Mouse (Mus musculus): ENCODE results near the gene Il4. TPM values are rescaled to one million over a fixed set of nuclear protein-coding genes. Genes with fewer than 3 reads are reported as not detected.

Gene Il4
- polyA plus RNA-seq, 1 experiment from 2014 or later = 0.97 TPM

DNA sequence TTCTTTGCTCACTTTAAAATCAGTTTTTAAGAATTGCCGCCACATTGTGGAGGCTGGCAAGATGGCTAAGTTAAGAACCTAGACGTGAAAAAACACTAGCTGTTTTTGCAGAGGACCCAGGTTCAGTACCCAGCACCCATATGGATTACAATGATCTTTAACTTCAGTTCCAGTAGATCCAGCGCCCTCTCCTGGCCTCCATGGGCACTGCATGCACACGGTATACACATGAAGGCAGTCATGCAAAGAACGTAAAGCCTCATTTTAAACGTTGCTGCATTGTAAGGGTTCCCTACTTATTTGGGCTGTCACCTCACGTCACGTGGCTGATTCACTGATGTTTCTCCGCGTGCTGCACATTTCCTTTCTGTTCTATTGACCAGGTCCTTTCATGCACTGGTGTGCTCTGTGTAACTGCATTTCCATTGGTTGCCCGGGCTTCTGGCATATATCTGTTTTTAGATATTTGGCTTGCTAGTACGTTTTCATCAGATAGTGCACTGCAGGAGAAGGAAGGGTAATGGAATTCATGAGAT is 24.3 kb upstream of the Il4 start:
- Histone ChIP-seq H3K4me1 (ENCODE audit: insufficient read depth, low read length) (no peaks in the 10 kb centered on the region), H3K4me2 (replicated peaks; ENCODE audit: low read depth, low read length) (no peak overlapping the region), H3K4me3 (ENCODE audit: low read length) (no peak overlapping the region), H3K9ac (replicated peaks; ENCODE audit: low read length) (no peak overlapping the region), H3K27me3 (ENCODE audit: insufficient read depth, low read length) (no peaks in the 10 kb centered on the region), H3K36me3 (ENCODE audit: insufficient read depth, low read length) (no peaks in the 10 kb centered on the region), H3K27ac (ENCODE audit: low read length) (no peak overlapping the region), H3K9me3 (ENCODE audit: low read length) (no peaks in the 10 kb centered on the region)
- WGBS = 74% methylated on average over 12 of the region's 12 CpGs
- no peak for ATAC-seq (ENCODE audit: low FRiP score, low TSS enrichment)

- no peak overlapping the region for H3K4me3 ChIP-seq (ENCODE audit: low read length)
- 85% methylated on average over 10 of the region's 10 CpGs for WGBS
- H3K9ac ChIP-seq (replicated peaks; ENCODE audit: low read length) = no peak overlapping the region
- peaks cover 15% of the 10 kb centered on the region for H3K4me1 ChIP-seq (ENCODE audit: insufficient read depth, low read length)
- H3K36me3 ChIP-seq (ENCODE audit: insufficient read depth, low read length) = no peaks in the 10 kb centered on the region
- no peaks in the 10 kb centered on the region for H3K9me3 ChIP-seq (ENCODE audit: low read length)
- peaks cover 4% of the 10 kb centered on the region; the same call in 1 of the 2 replicates for H3K27me3 ChIP-seq (ENCODE audit: insufficient read depth, low read length)
- H3K27ac ChIP-seq (ENCODE audit: low read length) = no peak overlapping the region
- H3K4me2 ChIP-seq (replicated peaks; ENCODE audit: low read depth, low read length) = no peak overlapping the region
- ATAC-seq (ENCODE audit: low FRiP score, low TSS enrichment) = no peak
Observed at GRCm38 (mm10) chr11:53637803-53638260, 19.4 kb upstream of the Il4 start.

GRCm38 (mm10) chr11:53637046-53637802 is 18.8 kb upstream of the Il4 start:
- 14% methylated on average over 21 of the region's 21 CpGs for WGBS
- peak overlapping the region; percentile 31; the same call in 1 of the 2 replicates for H3K4me2 ChIP-seq (replicated peaks; ENCODE audit: low read depth, low read length)

GRCm38 (mm10) chr11:53636183-53636646 is 17.7 kb upstream of the Il4 start:
- H3K4me3 ChIP-seq (ENCODE audit: low read length) = peak overlapping the region; percentile 43
- H3K36me3 ChIP-seq (ENCODE audit: insufficient read depth, low read length) = no peaks in the 10 kb centered on the region
- H3K4me2 ChIP-seq (replicated peaks; ENCODE audit: low read depth, low read length) = peak overlapping the region; percentile 74
- no peaks in the 10 kb centered on the region for H3K9me3 ChIP-seq (ENCODE audit: low read length)
- H3K27ac ChIP-seq (ENCODE audit: low read length) = no peak overlapping the region
- H3K4me1 ChIP-seq (ENCODE audit: insufficient read depth, low read length) = peaks cover 15% of the 10 kb centered on the region
- 1% methylated on average over 37 of the region's 40 CpGs for WGBS
- ATAC-seq (ENCODE audit: low FRiP score, low TSS enrichment) = peak; percentile 57; the same call in 1 of the 2 replicates
- H3K27me3 ChIP-seq (ENCODE audit: insufficient read depth, low read length) = peaks cover 4% of the 10 kb centered on the region; the same call in 1 of the 2 replicates
- H3K9ac ChIP-seq (replicated peaks; ENCODE audit: low read length) = peak overlapping the region; percentile 52

More at GRCm38 (mm10) chr11:53637046-53637802, 18.8 kb upstream of the Il4 start:
- Histone ChIP-seq H3K27ac (ENCODE audit: low read length) (no peak overlapping the region), H3K36me3 (ENCODE audit: insufficient read depth, low read length) (no peaks in the 10 kb centered on the region), H3K27me3 (ENCODE audit: insufficient read depth, low read length) (peaks cover 4% of the 10 kb centered on the region; the same call in 1 of the 2 replicates), H3K9ac (replicated peaks; ENCODE audit: low read length) (no peak overlapping the region), H3K9me3 (ENCODE audit: low read length) (no peaks in the 10 kb centered on the region), H3K4me1 (ENCODE audit: insufficient read depth, low read length) (peaks cover 15% of the 10 kb centered on the region), H3K4me3 (ENCODE audit: low read length) (peak overlapping the region; percentile 13; the same call in 1 of the 2 replicates)
- no peak for ATAC-seq (ENCODE audit: low FRiP score, low TSS enrichment)

DNA sequence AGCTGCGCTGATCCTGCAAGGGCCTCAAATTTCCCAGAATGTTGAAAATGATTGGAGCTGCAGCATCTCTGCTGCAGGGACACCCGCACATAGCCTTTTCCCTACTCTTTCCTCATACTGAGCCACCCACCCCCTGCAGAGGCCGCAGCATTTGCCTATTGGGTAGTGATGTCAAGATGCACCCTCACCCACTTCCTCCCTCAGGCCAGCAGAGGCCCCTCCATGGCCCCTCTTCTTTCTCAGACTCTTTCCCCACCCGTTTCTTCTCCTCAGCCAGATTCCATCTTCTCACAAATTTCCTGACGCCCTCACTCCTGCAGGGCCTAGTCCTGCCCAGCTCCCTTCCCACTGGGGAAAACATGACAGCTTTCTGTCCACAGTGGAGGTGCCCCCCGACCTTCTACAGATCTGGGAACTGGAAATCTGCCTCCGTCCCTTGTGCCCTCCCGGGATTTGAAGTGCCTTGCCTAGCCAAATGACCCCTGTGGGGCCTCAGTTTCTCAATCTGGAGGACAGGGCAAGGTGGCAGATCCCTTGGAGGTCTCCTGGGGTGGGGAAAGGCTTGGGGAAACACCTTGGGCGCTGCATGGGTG is 17.2 kb upstream of the Il4 start:
- 46% methylated on average over 9 of the region's 9 CpGs for WGBS
- Histone ChIP-seq H3K4me1 (ENCODE audit: insufficient read depth, low read length) (peaks cover 15% of the 10 kb centered on the region), H3K9ac (replicated peaks; ENCODE audit: low read length) (peak overlapping the region; percentile 52), H3K36me3 (ENCODE audit: insufficient read depth, low read length) (no peaks in the 10 kb centered on the region), H3K4me3 (ENCODE audit: low read length) (peak overlapping the region; percentile 43), H3K27me3 (ENCODE audit: insufficient read depth, low read length) (peaks cover 4% of the 10 kb centered on the region; the same call in 1 of the 2 replicates), H3K4me2 (replicated peaks; ENCODE audit: low read depth, low read length) (peak overlapping the region; percentile 74), H3K9me3 (ENCODE audit: low read length) (no peaks in the 10 kb centered on the region), H3K27ac (ENCODE audit: low read length) (no peak overlapping the region)
- peak; percentile 43; the same call in 1 of the 2 replicates for ATAC-seq (ENCODE audit: low FRiP score, low TSS enrichment)

- no peak within 1 kb of the TSS for H3K9ac ChIP-seq (replicated peaks; ENCODE audit: low read length)
- no peak for ATAC-seq (ENCODE audit: low FRiP score, low TSS enrichment)
- 90% methylated on average over 8 of the region's 8 CpGs for WGBS
Observed at GRCm38 (mm10) chr11:53634556-53634955, 16.1 kb upstream of the Il4 start, which contains the start of gene Il13. Gene Il13 (minus strand): TSS chr11:53634702.

GRCm38 (mm10) chr11:53633644-53634043 is 15.2 kb upstream of the Il4 start:
- no peak overlapping the region for H3K4me3 ChIP-seq (ENCODE audit: low read length)
- ATAC-seq (ENCODE audit: low FRiP score, low TSS enrichment) = no peak
- H3K9me3 ChIP-seq (ENCODE audit: low read length) = no peaks in the 10 kb centered on the region
- no peaks in the 10 kb centered on the region for H3K36me3 ChIP-seq (ENCODE audit: insufficient read depth, low read length)
- 83% methylated on average over 7 of the region's 7 CpGs for WGBS
- no peak overlapping the region for H3K4me2 ChIP-seq (replicated peaks; ENCODE audit: low read depth, low read length)
- peaks cover 15% of the 10 kb centered on the region for H3K4me1 ChIP-seq (ENCODE audit: insufficient read depth, low read length)
- H3K9ac ChIP-seq (replicated peaks; ENCODE audit: low read length) = no peak overlapping the region
- H3K27me3 ChIP-seq (ENCODE audit: insufficient read depth, low read length) = peaks cover 4% of the 10 kb centered on the region; the same call in 1 of the 2 replicates
- no peak overlapping the region for H3K27ac ChIP-seq (ENCODE audit: low read length)

More at GRCm38 (mm10) chr11:53634556-53634955, 16.1 kb upstream of the Il4 start, which contains the start of gene Il13:
- no peaks in the 10 kb centered on the region for H3K36me3 ChIP-seq (ENCODE audit: insufficient read depth, low read length)
- no peak within 1 kb of the TSS for H3K27ac ChIP-seq (ENCODE audit: low read length)
- peaks cover 15% of the 10 kb centered on the region for H3K4me1 ChIP-seq (ENCODE audit: insufficient read depth, low read length)
- H3K9me3 ChIP-seq (ENCODE audit: low read length) = no peaks in the 10 kb centered on the region
- H3K27me3 ChIP-seq (ENCODE audit: insufficient read depth, low read length) = peaks cover 4% of the 10 kb centered on the region; the same call in 1 of the 2 replicates
- H3K4me2 ChIP-seq (replicated peaks; ENCODE audit: low read depth, low read length) = no peak within 1 kb of the TSS
- no peak within 1 kb of the TSS for H3K4me3 ChIP-seq (ENCODE audit: low read length)

- Histone ChIP-seq H3K4me3 (ENCODE audit: low read length) (no peak overlapping the region), H3K9me3 (ENCODE audit: low read length) (no peaks in the 10 kb centered on the region), H3K27me3 (ENCODE audit: insufficient read depth, low read length) (peaks cover 4% of the 10 kb centered on the region; the same call in 1 of the 2 replicates), H3K36me3 (ENCODE audit: insufficient read depth, low read length) (no peaks in the 10 kb centered on the region), H3K4me1 (ENCODE audit: insufficient read depth, low read length) (peaks cover 14% of the 10 kb centered on the region), H3K27ac (ENCODE audit: low read length) (no peak overlapping the region), H3K9ac (replicated peaks; ENCODE audit: low read length) (no peak overlapping the region), H3K4me2 (replicated peaks; ENCODE audit: low read depth, low read length) (no peak overlapping the region)
- 67% methylated on average over 14 of the region's 14 CpGs for WGBS
- ATAC-seq (ENCODE audit: low FRiP score, low TSS enrichment) = no peak
Observed at GRCm38 (mm10) chr11:53632122-53632733, 13.8 kb upstream of the Il4 start.

- no peak overlapping the region for H3K4me3 ChIP-seq (ENCODE audit: low read length)
- ATAC-seq (ENCODE audit: low FRiP score, low TSS enrichment) = peak; percentile 69; the same call in 1 of the 2 replicates
Observed at GRCm38 (mm10) chr11:53627859-53628258, 9.4 kb upstream of the Il4 start.

More at GRCm38 (mm10) chr11:53627859-53628258, 9.4 kb upstream of the Il4 start:
- Histone ChIP-seq H3K4me1 (ENCODE audit: insufficient read depth, low read length) (no peaks in the 10 kb centered on the region), H3K36me3 (ENCODE audit: insufficient read depth, low read length) (no peaks in the 10 kb centered on the region), H3K9ac (replicated peaks; ENCODE audit: low read length) (no peak overlapping the region), H3K27ac (ENCODE audit: low read length) (no peak overlapping the region), H3K27me3 (ENCODE audit: insufficient read depth, low read length) (no peaks in the 10 kb centered on the region), H3K9me3 (ENCODE audit: low read length) (no peaks in the 10 kb centered on the region), H3K4me2 (replicated peaks; ENCODE audit: low read depth, low read length) (no peak overlapping the region)
- WGBS = 15% methylated on average over 1 of the region's 1 CpGs

All from kidney, embryonic 16.5 days (tissue).